Mouse (Mus musculus): ENCODE data around the gene Ttc4.

The Ttc4 gene

GRCm38 (mm10) chr4:106678442-106679118 is at the start of gene Ttc4:
Ttc4 (minus strand) TSS chr4:106678944.
- peak; percentile 89 to 93 for DNase-seq (ENCODE audit: low spot score in 2 of 2)

- DNase-seq (ENCODE audit: low spot score in 2 of 2), result no peak
These were observed 41.9 kb upstream of the Ttc4 start for GRCm38 (mm10) chr4:106720631-106721030.

- DNase-seq (ENCODE audit: low spot score in 2 of 2), result no peak
These were observed 34.9 kb upstream of the Ttc4 start for GRCm38 (mm10) chr4:106713622-106714021.

- DNase-seq (ENCODE audit: low spot score in 2 of 2), result peak; percentile 79 to 88
These were observed 29.7 kb upstream of the Ttc4 start for GRCm38 (mm10) chr4:106708408-106708807.

- DNase-seq (ENCODE audit: low spot score in 2 of 2), result no peak
These were observed 29.2 kb upstream of the Ttc4 start for GRCm38 (mm10) chr4:106707957-106708356.

GRCm38 (mm10) chr4:106705096-106705665 is 26.4 kb upstream of the Ttc4 start:
- no peak for DNase-seq (ENCODE audit: low spot score in 2 of 2)

- DNase-seq (ENCODE audit: low spot score in 2 of 2), result peak; percentile 76 to 84
These were observed 25.7 kb upstream of the Ttc4 start for GRCm38 (mm10) chr4:106704416-106704815.

GRCm38 (mm10) chr4:106703956-106704355 is 25.2 kb upstream of the Ttc4 start:
- DNase-seq (ENCODE audit: low spot score in 2 of 2), result no peak

- DNase-seq (ENCODE audit: low spot score in 2 of 2), result peak; percentile 38 to 61
These were observed 22.1 kb upstream of the Ttc4 start for GRCm38 (mm10) chr4:106700798-106701197.

GRCm38 (mm10) chr4:106699989-106700388 is 21.2 kb upstream of the Ttc4 start:
- peak; percentile 47 to 66 for DNase-seq (ENCODE audit: low spot score in 2 of 2)

GRCm38 (mm10) chr4:106693841-106694430 is 15.2 kb upstream of the Ttc4 start:
- DNase-seq (ENCODE audit: low spot score in 2 of 2), result no peak

- DNase-seq (ENCODE audit: low spot score in 2 of 2), result no peak
These were observed 10.0 kb upstream of the Ttc4 start for GRCm38 (mm10) chr4:106688636-106689296.

- no peak for DNase-seq (ENCODE audit: low spot score in 2 of 2)
These were observed 2.2 kb upstream of the Ttc4 start for GRCm38 (mm10) chr4:106680955-106681354.

- DNase-seq (ENCODE audit: low spot score in 2 of 2), result no peak
These were observed 408 bp upstream of the Ttc4 start for GRCm38 (mm10) chr4:106679152-106679551.

- DNase-seq (ENCODE audit: low spot score in 2 of 2), result no peak
These were observed 2.0 kb downstream of the Ttc4 start for GRCm38 (mm10) chr4:106676749-106677148.

- DNase-seq (ENCODE audit: low spot score in 2 of 2), result no peak
These were observed 12.2 kb downstream of the Ttc4 start for GRCm38 (mm10) chr4:106666546-106666945.

- DNase-seq (ENCODE audit: low spot score in 2 of 2), result no peak
These were observed 13.1 kb downstream of the Ttc4 start for GRCm38 (mm10) chr4:106665673-106666072.

- DNase-seq (ENCODE audit: low spot score in 2 of 2), result no peak
These were observed 13.5 kb downstream of the Ttc4 start for GRCm38 (mm10) chr4:106665269-106665668.

GRCm38 (mm10) chr4:106664697-106665096 is 14.0 kb downstream of the Ttc4 start:
- no peak for DNase-seq (ENCODE audit: low spot score in 2 of 2)

GRCm38 (mm10) chr4:106663956-106664470 is 14.7 kb downstream of the Ttc4 start:
- no peak for DNase-seq (ENCODE audit: low spot score in 2 of 2)

GRCm38 (mm10) chr4:106655681-106656080 is 23.1 kb downstream of the Ttc4 start:
- DNase-seq (ENCODE audit: low spot score in 2 of 2), result no peak

- DNase-seq (ENCODE audit: low spot score in 2 of 2), result no peak
These were observed 25.7 kb downstream of the Ttc4 start for GRCm38 (mm10) chr4:106653051-106653450.

Measured in right cerebral cortex, postnatal 10 days (tissue).